Mouse (Mus musculus) kidney, adult 9 months (tissue): ENCODE measurements around the gene Rnls.

ENCODE experiments used
- DNase-seq: peaks from one replicate; pipeline ENCODE4 v3.0.0; 2022

Gene Rnls

DNA sequence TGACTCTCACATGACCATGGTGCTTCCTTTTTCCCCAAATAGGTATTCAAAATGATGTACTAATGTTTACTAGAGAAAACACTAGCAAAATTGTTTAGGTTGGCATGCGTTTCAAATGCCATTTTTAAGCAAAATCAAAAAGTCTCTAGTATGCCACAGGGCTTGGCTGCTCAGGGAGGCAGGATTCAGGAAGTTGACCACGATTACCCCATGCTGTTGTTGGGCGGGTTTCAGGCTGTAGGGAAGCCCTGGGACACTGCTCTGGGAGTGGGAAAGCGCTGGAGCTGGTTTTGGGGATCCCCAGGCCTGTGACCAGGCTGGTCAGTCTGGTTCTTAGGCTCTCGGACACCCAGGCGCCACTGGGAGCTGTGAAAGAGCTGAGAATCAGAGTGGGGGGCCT lies 213.7 kb downstream of the Rnls start:
- DNase-seq, result no peak

DNA sequence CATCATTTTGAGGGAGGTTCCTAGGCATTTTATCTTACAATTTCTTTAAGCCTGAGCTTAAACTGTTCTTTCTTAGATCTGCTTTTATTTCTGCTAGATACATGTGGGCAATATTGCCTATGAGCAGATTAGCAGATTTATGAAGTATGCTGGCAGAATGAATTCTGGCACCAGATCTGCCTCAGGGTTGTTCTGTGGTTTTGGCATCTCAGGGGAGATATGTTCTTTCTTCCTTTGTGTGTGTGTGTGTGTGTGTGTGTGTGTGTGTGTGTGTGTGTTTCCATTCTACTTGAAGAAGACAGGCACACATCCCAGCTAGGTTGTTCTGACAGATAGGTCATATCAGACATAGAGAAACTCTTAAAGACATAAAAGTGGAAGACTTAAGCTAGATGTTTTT lies 218.1 kb downstream of the Rnls start:
- DNase-seq, result no peak

DNA sequence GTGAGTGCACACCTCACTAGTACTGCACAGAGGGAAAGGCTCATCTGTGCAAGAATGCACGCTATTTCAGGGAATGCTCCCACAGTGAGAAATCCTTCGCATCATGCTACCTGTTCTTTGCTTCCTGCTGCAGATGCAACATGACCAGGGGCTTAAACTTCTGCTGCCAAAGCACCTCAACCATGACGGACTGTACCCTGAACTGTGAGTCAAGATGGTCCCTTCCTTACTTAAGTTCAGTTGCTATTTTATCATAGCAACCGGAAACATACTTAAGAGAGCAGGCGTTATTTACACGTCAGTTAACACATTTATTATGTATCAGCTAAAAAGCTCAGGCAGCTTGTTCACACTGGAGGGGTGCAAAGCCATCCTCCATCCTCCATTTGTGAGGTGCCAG lies 222.2 kb downstream of the Rnls start:
- peak; percentile 69 for DNase-seq

- DNase-seq, result peak; percentile 26
Observed at GRCm38 (mm10) chr19:33167528-33168264, 224.4 kb downstream of the Rnls start.

GRCm38 (mm10) chr19:33164801-33165200 lies 227.3 kb downstream of the Rnls start:
- no peak for DNase-seq

DNA sequence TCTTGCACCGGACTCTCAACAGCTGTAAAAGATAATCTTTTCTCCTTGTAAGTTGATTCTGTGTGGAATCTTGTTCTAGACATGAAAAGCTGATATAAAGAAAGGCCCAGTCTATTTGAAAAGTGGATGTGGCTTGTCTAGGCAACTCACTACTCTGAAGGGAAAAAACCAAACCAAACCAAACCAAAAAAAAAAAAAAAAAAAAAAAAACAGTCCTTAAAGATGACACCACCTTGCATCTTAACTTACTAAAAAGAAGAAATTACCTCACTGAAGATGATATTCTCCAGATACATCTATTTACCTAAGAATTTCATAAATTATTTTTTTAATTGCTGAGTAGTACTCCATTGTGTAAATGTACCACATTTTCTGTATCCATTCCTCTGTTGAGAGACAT lies 230.2 kb downstream of the Rnls start:
- DNase-seq, result no peak

- no peak for DNase-seq
Observed at GRCm38 (mm10) chr19:33159897-33160296, 232.2 kb downstream of the Rnls start.

- DNase-seq, result no peak
Observed at GRCm38 (mm10) chr19:33159192-33159591, 232.9 kb downstream of the Rnls start.

DNA sequence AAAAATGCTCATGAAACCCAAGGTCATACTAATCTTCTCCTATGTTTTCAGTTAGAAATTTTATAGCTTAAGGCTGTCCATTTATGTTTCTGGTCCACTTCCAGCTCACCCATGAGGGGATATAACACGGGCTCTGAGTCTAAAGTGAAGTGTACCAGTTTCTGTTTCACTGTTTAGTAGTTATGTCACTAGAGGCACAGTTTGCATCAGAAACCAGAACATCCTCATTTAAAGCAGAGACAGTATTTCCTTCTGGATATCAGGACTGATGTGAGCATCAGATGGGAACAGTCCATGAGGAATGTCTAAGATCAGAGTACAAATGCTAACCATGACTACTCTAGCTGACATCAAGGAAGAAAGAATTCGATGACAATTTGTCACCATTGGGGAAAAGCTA lies 233.9 kb downstream of the Rnls start:
- DNase-seq, result no peak

DNA sequence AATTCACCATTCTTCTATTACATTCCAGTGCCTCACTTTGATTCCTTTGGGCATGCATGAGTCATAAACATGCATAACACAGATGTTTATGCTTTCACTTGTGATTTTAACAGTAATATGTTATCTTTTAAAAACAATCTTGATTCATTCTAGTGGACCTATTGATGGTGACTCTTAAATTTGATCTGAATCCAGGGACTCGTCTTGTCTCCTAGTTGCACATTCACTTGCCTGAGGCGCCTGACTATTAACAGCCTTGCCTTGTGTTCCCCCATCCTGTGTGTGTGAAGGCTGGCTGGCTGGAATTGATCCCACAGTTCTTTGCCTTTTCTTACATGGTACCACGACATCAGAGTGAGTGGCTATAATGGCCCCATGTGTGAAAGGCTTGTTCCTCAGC lies 243.7 kb downstream of the Rnls start:
- DNase-seq, result no peak

DNA sequence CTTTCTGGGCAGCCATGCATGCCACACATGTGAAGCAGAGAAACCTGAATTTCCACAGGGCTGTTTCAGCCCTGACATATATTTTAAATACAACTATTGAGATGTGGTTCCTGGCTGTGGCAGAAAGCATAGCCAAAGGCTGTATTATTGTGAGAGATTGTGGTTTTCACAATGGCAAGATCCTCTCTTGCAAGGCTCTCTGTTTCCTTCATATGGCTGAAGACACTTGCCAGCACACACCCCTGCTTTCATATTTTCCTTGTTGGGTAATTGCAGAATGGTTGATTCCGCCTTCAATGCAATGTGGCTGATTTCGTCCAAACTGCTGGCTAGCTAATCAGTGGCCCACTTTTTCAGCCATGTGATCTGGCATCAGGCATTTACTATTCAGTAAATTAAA lies 248.9 kb downstream of the Rnls start:
- no peak for DNase-seq

DNA sequence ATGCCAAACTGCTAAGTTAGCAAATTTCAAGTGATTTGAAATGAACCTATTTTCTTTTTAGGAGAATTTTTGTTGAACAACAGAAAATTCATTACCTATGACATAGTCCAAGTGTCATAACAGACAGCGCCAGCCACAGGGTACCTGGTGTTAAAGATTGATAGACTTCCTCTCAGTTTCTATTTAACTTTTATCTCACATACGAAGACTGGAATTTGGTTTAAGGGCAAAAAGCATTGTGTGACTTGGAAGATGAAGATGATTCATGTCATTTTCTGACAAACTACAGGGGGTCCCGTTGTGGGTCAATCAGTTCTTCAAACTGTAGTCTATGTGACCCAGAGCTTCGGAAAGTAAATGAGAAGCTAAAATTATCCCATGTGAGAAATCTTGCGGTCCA lies 254.8 kb downstream of the Rnls start:
- DNase-seq, result peak; percentile 77

DNA sequence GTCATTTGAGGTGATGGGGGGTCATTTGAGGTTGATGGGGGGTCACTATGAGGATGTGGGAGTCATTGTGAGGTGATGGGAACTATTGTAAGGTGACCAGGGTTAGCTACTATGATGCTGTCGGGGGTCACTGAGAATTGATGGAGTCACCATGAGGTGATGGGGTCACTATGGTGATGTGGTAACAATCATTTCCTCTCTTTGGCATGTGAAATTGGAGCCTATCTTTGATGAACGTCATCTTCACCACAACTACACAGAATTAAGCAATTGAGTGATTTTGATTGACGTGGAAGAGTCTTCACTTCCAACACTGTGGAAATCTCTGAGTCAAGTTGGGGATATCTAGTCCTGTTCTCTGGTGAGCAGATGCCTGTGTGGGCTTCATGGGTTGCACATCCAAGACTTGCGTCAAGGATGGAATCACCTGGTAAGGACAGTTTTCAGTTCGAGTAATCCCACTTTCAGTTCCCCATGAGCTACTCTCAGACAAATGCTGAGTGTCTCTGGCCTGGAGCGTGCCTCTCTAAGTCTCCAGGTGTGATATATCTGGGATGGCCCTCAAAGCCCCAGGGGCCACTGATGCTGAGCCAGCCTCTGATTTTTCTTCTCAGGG lies 269.4 kb downstream of the Rnls start:
- no peak for DNase-seq

DNA sequence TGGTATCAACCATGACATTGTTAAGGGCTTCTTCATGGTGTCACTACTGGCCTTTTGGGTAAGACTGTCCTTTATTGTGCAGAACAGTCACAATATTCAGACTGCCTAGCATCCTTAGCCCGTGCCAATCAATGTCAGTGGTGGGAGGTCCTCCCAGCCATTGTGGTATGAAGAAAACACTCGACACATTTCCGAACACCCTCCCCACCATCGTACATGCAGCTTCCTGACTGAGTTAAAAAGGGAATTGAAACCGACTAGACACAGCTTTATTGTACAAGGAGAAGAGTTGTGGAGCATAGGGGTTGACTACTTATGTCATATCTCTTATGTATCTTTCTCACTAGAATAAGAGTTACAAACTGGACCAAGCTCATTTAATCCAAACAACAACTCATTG lies 272.1 kb downstream of the Rnls start:
- DNase-seq, result no peak

DNA sequence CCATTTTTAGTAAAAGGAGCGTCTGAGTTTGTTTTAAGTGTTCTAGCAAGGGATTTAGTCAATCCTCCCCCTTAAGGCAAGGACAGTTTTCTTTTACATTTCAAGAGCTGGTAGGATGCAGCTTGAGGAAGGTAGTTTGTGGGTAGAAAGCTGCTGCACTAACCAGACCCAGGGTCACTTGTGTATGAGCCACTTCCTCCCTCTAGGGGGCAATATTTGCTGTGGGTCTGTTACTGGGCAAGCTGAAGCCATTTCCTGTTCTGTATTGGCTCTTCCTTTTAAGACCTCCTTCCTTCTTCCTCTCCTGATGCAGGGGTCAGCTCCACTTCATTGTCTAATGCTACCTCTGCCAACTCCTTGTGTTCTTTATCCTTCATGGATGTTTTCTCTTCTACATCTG lies 273.2 kb downstream of the Rnls start:
- DNase-seq, result peak; percentile 52

DNA sequence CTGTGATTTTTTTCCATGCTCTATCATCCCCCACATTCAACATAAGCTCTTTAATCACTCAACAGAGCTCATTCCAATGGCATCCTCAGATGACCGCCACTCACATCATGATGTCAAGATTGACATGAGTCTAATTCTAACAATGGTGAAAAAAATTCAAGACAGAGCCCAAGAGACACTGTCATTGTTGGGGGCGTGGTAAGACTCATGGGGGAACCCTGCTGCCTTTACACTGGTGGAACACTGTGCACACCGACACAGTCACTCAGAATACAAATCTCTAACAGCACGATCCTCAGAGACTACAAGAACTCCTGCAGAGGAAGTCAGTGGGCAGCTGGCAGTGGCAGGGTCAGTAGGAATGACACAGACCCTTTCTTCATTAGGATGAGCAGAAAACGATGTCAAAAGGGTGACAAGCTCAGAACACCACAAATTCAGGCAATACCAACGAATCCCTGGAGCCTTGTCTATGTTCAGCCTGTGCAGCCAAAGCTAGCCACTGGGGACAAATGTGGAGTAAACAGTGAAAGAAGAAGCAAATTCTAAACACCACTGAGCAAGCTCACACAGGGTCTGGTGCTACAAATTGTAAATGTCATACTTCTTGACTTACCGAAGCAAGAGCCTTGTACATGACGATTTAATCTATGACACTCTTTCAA lies 277.3 kb downstream of the Rnls start:
- no peak for DNase-seq

GRCm38 (mm10) chr19:33113746-33114145 lies 278.3 kb downstream of the Rnls start:
- peak; percentile 17 for DNase-seq

- peak; percentile 60 for DNase-seq
Observed at GRCm38 (mm10) chr19:33110404-33110803, 281.7 kb downstream of the Rnls start.

DNA sequence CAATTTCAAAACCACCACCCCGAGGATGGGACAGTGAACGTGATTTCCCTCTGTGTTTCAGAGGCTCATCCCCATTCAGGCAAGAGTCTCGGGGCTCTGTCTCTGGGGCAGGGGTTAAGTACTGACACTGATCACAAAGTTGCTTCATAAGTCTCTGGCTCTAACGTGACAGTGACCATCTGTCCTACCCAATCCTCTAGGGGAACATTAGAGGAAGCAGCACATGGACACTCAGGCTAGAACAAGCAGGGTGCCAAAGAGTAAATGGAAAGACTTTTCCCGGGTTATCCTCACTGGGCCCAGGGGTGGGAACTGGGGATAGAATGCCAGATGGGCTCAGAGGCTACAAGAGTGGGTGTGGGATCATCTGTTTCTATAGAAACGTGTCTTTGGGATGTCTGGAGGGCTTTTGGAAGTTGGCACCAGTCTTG lies 282.1 kb downstream of the Rnls start:
- DNase-seq, result peak; percentile 55

DNA sequence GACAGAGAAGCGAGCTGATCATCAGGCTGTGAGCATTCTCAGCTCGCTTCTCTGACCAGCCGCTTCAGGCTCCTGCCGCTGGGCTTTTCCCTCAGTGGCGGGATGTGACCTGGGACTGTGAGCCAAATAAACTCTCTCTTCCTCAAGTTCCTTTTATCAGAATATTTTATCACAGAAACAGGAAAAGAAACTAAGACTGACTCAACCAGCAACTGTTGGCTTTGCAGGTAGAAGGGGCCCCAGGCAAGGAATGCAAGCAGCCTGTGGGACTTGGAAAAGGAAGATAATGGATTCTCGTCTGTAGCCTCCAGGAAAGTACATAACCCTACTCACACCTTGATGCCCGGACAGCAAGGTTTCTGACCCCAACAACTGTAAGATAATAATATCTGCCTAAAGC lies 283.0 kb downstream of the Rnls start:
- DNase-seq, result no peak

DNA sequence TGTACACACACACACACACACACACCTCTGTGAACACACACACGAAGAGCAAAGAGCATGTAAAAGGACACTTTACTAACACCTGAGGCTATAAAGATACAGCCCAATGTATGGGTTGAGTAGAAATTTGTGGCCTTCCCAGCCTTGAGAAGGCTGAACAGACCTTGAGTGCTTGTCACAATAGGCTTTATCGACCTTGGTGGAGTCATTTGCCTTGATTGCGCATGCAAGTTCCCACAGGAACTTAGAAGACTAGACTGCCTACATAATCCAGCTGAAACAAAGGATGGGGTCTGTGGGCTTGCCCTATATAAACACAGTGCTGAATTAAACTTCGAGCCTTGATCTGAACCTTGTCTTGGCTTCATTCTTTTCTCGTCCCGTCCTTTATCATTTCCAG lies 288.2 kb downstream of the Rnls start:
- no peak for DNase-seq

GRCm38 (mm10) chr19:33102783-33103139 lies 289.3 kb downstream of the Rnls start:
- no peak for DNase-seq

GRCm38 (mm10) chr19:33102008-33102782 lies 289.9 kb downstream of the Rnls start:
- DNase-seq, result no peak
